Mouse (Mus musculus) ES-Bruce4 (cell line): ENCODE measurements around the gene Sema5a.

Experiments
- CTCF ChIP-seq: IDR thresholded peaks from one replicate; pipeline ENCODE4 v1.8.1; 2011; ENCODE audit warnings: low read depth, low read length
- EP300 ChIP-seq: IDR thresholded peaks from 2 replicates; pipeline ENCODE4 v1.6.1; 2011; ENCODE audit warnings: low read depth, low read length; ENCODE audit not compliant: insufficient read depth
- POLR2A ChIP-seq: IDR thresholded peaks from one replicate; pipeline ENCODE4 v1.8.1; 2011; ENCODE audit warnings: low read length; ENCODE audit not compliant: insufficient read depth

DNA sequence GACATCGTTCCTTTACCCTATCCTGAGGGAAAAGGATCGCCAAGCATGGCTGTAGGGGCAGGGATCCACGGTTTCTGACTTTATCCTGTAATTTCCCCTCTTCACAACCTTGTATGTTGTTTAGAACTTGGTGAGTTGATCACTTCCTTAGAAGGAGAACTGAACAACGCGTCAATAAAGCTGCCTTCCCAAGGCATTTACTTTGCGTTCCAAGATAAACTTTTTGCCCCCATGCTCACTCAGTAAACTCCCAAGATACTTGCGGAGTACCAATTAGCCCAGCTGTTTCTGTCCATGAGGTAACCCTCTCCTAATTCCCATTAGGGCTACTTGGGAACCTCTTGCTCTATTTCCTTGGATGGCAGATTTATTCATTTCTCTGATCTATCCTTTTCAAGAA, 786 bp upstream of the Sema5a start:
- TF ChIP-seq POLR2A (no peak), EP300 (no peak), CTCF (no peak)
